Mouse (Mus musculus) ES-Bruce4 (cell line): Measurements from ENCODE around the gene Mars. TPM values are rescaled to one million over a fixed set of nuclear protein-coding genes. Genes with fewer than 3 reads are reported as not detected.
"Not testable (repeated sequence)": the region's sequence is repeated elsewhere in the genome, so short reads cannot be mapped to it uniquely, and the experiment has no call there.

Source experiments
- H3K27ac ChIP-seq: 2 replicates; pipeline ENCODE4 v1.5.1; 2012; ENCODE audit warnings: low read length, inconsistent platforms; ENCODE audit not compliant: insufficient read depth
- H3K27me3 ChIP-seq: 2 replicates; pipeline ENCODE4 v1.6.1; 2012; ENCODE audit warnings: mild to moderate bottlenecking, low read length, inconsistent platforms; ENCODE audit not compliant: control insufficient read depth, poor library complexity, insufficient read depth, severe bottlenecking
- H3K36me3 ChIP-seq: 2 replicates; pipeline ENCODE4 v1.6.1; 2012; ENCODE audit warnings: inconsistent platforms, mild to moderate bottlenecking, low read length, moderate library complexity; ENCODE audit not compliant: control insufficient read depth, poor library complexity, insufficient read depth, severe bottlenecking
- H3K4me1 ChIP-seq: one replicate; pipeline ENCODE4 v1.8.1; 2011; ENCODE audit warnings: low read length; ENCODE audit not compliant: control insufficient read depth, insufficient read depth
- H3K4me3 ChIP-seq: 2 replicates; pipeline ENCODE4 v1.5.1; 2011; ENCODE audit warnings: low read depth, mild to moderate bottlenecking, low read length
- H3K9ac ChIP-seq: 2 replicates; pipeline ENCODE4 v1.6.1; 2012; ENCODE audit warnings: low read depth, mild to moderate bottlenecking, inconsistent platforms; ENCODE audit not compliant: poor library complexity, severe bottlenecking
- H3K9me3 ChIP-seq: replicated peaks from 2 replicates; pipeline ENCODE4 v1.6.1; 2012; ENCODE audit warnings: mild to moderate bottlenecking, low read length, inconsistent platforms; ENCODE audit not compliant: control insufficient read depth, poor library complexity, insufficient read depth, severe bottlenecking
- CTCF ChIP-seq: IDR thresholded peaks from one replicate; pipeline ENCODE4 v1.8.1; 2011; ENCODE audit warnings: low read depth, low read length
- EP300 ChIP-seq: IDR thresholded peaks from 2 replicates; pipeline ENCODE4 v1.6.1; 2011; ENCODE audit warnings: low read depth, low read length; ENCODE audit not compliant: insufficient read depth
- POLR2A ChIP-seq: IDR thresholded peaks from one replicate; pipeline ENCODE4 v1.8.1; 2011; ENCODE audit warnings: low read length; ENCODE audit not compliant: insufficient read depth
- polyA plus RNA-seq: library from polyadenylated mRNA; stranded (reverse); fragments of >200 nt; gene quantifications from 2 replicates; pipeline ENCODE4 v1.2.4, GENCODE M21; 2011; ENCODE audit warnings: low read depth; ENCODE audit not compliant: missing spikeins, insufficient read depth, insufficient read length

Mars gene
- polyA plus RNA-seq, 1 experiment: 136 TPM

- H3K27me3 ChIP-seq: no peaks in the 10 kb centered on the region
- H3K9me3 ChIP-seq: no peaks in the 10 kb centered on the region
- peak within 1 kb of the TSS; percentile 13 for H3K4me3 ChIP-seq
- H3K27ac ChIP-seq: peak within 1 kb of the TSS; percentile 59; the same call in 1 of the 2 replicates
- TF ChIP-seq CTCF (no peak), POLR2A (no peak), EP300 (no peak)
- no peaks in the 10 kb centered on the region for H3K36me3 ChIP-seq
- H3K4me1 ChIP-seq: peaks cover 10% of the 10 kb centered on the region
- H3K9ac ChIP-seq: peak within 1 kb of the TSS; percentile 19; the same call in 1 of the 2 replicates
Measured at GRCm38 (mm10) chr10:127321621-127322020, 10.0 kb upstream of the Mars start, which contains the start of gene Arhgap9. TSS of gene Arhgap9 (plus strand) at chr10:127321964.

GRCm38 (mm10) chr10:127319969-127320368 is 8.4 kb upstream of the Mars start:
- TF ChIP-seq EP300 (no peak), CTCF (no peak), POLR2A (no peak)
- Histone ChIP-seq H3K27ac (no peak overlapping the region), H3K9ac (no peak overlapping the region), H3K4me3 (no peak overlapping the region), H3K27me3 (no peaks in the 10 kb centered on the region), H3K36me3 (no peaks in the 10 kb centered on the region), H3K4me1 (peaks cover 9% of the 10 kb centered on the region), H3K9me3 (no peaks in the 10 kb centered on the region)

GRCm38 (mm10) chr10:127318009-127318408 is 6.4 kb upstream of the Mars start:
- no peaks in the 10 kb centered on the region for H3K9me3 ChIP-seq
- peaks cover 6% of the 10 kb centered on the region for H3K4me1 ChIP-seq
- H3K27ac ChIP-seq: no peak overlapping the region
- no peak overlapping the region for H3K4me3 ChIP-seq
- H3K27me3 ChIP-seq: no peaks in the 10 kb centered on the region
- TF ChIP-seq CTCF: no peak
- no peak for TF ChIP-seq EP300
- TF ChIP-seq POLR2A: no peak
- H3K36me3 ChIP-seq: no peaks in the 10 kb centered on the region
- H3K9ac ChIP-seq: no peak overlapping the region

GRCm38 (mm10) chr10:127317277-127317676 is 5.7 kb upstream of the Mars start:
- Histone ChIP-seq H3K4me3 (no peak overlapping the region), H3K9ac (no peak overlapping the region), H3K27me3 (no peaks in the 10 kb centered on the region), H3K9me3 (no peaks in the 10 kb centered on the region), H3K36me3 (no peaks in the 10 kb centered on the region), H3K27ac (no peak overlapping the region), H3K4me1 (no peaks in the 10 kb centered on the region)
- TF ChIP-seq POLR2A (no peak), CTCF (no peak), EP300 (no peak)

GRCm38 (mm10) chr10:127314950-127315349 is 3.4 kb upstream of the Mars start:
- not testable (repeated sequence) for H3K4me3 ChIP-seq, H3K36me3 ChIP-seq, H3K9me3 ChIP-seq, H3K27ac ChIP-seq, H3K9ac ChIP-seq, H3K27me3 ChIP-seq, H3K4me1 ChIP-seq

GRCm38 (mm10) chr10:127313516-127313915 is 1.9 kb upstream of the Mars start:
- not testable (repeated sequence) for H3K27ac ChIP-seq, H3K4me1 ChIP-seq, H3K9me3 ChIP-seq, H3K9ac ChIP-seq, H3K4me3 ChIP-seq, H3K27me3 ChIP-seq
- H3K36me3 ChIP-seq: peaks cover 10% of the 10 kb centered on the region

GRCm38 (mm10) chr10:127312858-127313257 is 1.3 kb upstream of the Mars start:
- Histone ChIP-seq H3K4me1 (no peaks in the 10 kb centered on the region), H3K9ac (no peak overlapping the region), H3K36me3 (peaks cover 16% of the 10 kb centered on the region), H3K4me3 (no peak overlapping the region), H3K27ac (peak overlapping the region; percentile 59; the same call in 1 of the 2 replicates), H3K27me3 (no peaks in the 10 kb centered on the region), H3K9me3 (no peaks in the 10 kb centered on the region)
- TF ChIP-seq EP300 (no peak), POLR2A (no peak), CTCF (no peak)
